10 mouse cellular contexts compared by ENCODE assay signal in genomic region chr2:75491789-75492500, GRCm38 (mm10).
DNase-seq lines count a peak whose midpoint lies in the region; ATAC-seq lines count a peak whose summit lies in the region.
"Had no signal": no experiment of that assay in that cellular context is flagged by ENCODE, and none has a peak within 500 bp of the region (broad histone marks: within the 10 kb centered on the region; RNA-seq: fewer than 3 reads in every experiment).

No protein-coding gene starts in this region.

- H3K4me3 ChIP-seq in heart, embryonic 12.5 days = no peak overlapping the region
- no peak overlapping the region for H3K4me3 ChIP-seq in midbrain, embryonic 14.5 days (replicated peaks; ENCODE audit: low read depth, low read length)
- H3K4me3 ChIP-seq in midbrain, embryonic 11.5 days (ENCODE audit: low read depth, low read length) = no peak overlapping the region
- H3K4me3 ChIP-seq in intestine, embryonic 15.5 days (replicated peaks) = no peak overlapping the region
- H3K4me3 ChIP-seq: megakaryocyte, embryonic 14.5 days had no signal

- H3K27me3 ChIP-seq in heart, embryonic 12.5 days (replicated peaks) = no peaks in the 10 kb centered on the region
- no peaks in the 10 kb centered on the region for H3K27me3 ChIP-seq in midbrain, embryonic 14.5 days (ENCODE audit: control insufficient read depth, insufficient read depth, low read length)
- H3K27me3 ChIP-seq in midbrain, embryonic 11.5 days (ENCODE audit: control insufficient read depth, insufficient read depth, low read length) = no peaks in the 10 kb centered on the region
- no peaks in the 10 kb centered on the region for H3K27me3 ChIP-seq in intestine, embryonic 15.5 days (replicated peaks)
- H3K27me3 ChIP-seq: megakaryocyte, embryonic 14.5 days had no signal

- H3K27ac ChIP-seq in heart, embryonic 12.5 days (ENCODE audit: poor library complexity, severe bottlenecking) = no peak overlapping the region
- no peak overlapping the region for H3K27ac ChIP-seq in midbrain, embryonic 14.5 days (replicated peaks; ENCODE audit: low read depth, low read length)
- H3K27ac ChIP-seq in midbrain, embryonic 11.5 days (ENCODE audit: low read depth, low read length) = no peak overlapping the region
- no peak overlapping the region for H3K27ac ChIP-seq in intestine, embryonic 15.5 days

- intact Hi-C loops in left cerebral cortex, postnatal 14 days (cut with DNase I) = no loop called here
- intact Hi-C loops in heart, postnatal 10 days (cut with DNase I) = no loop called here

- no peaks in the 10 kb centered on the region for H3K36me3 ChIP-seq in heart, embryonic 12.5 days
- no peaks in the 10 kb centered on the region for H3K36me3 ChIP-seq in midbrain, embryonic 14.5 days (ENCODE audit: control insufficient read depth, insufficient read depth, low read length)
- H3K36me3 ChIP-seq in midbrain, embryonic 11.5 days (ENCODE audit: control insufficient read depth, insufficient read depth, low read length) = no peaks in the 10 kb centered on the region
- no peaks in the 10 kb centered on the region for H3K36me3 ChIP-seq in intestine, embryonic 15.5 days

- peak; percentile 64 for DNase-seq in heart, adult 11 months
- DNase-seq in midbrain, embryonic 14.5 days = peak; percentile 52
- no peak for DNase-seq in midbrain, embryonic 11.5 days (ENCODE audit: low spot score, missing footprints)
- peak; percentile 48 for DNase-seq in lung, postnatal 10 days
- DNase-seq in left cerebral cortex, postnatal 14 days (ENCODE audit: low spot score in 2 of 2) = no peak
- DNase-seq in heart, postnatal 10 days = no peak

- 38% methylated on average over 3 of the region's 3 CpGs for WGBS in heart, embryonic 12.5 days
- WGBS in midbrain, embryonic 14.5 days = 47% methylated on average over 3 of the region's 3 CpGs
- WGBS in midbrain, embryonic 11.5 days = 63% methylated on average over 3 of the region's 3 CpGs
- WGBS in intestine, embryonic 15.5 days = 27% methylated on average over 3 of the region's 3 CpGs

- no peak overlapping the region for H3K9ac ChIP-seq in heart, embryonic 12.5 days
- H3K9ac ChIP-seq in midbrain, embryonic 14.5 days (replicated peaks; ENCODE audit: low read length) = no peak overlapping the region
- H3K9ac ChIP-seq in midbrain, embryonic 11.5 days (ENCODE audit: low read length) = no peak overlapping the region
- H3K9ac ChIP-seq in intestine, embryonic 15.5 days = no peak overlapping the region

- no peaks in the 10 kb centered on the region for H3K9me3 ChIP-seq in heart, embryonic 12.5 days (replicated peaks)
- H3K9me3 ChIP-seq in midbrain, embryonic 14.5 days (ENCODE audit: control insufficient read depth, low read length) = no peaks in the 10 kb centered on the region
- H3K9me3 ChIP-seq in midbrain, embryonic 11.5 days (ENCODE audit: control insufficient read depth, low read length) = no peaks in the 10 kb centered on the region
- H3K9me3 ChIP-seq in intestine, embryonic 15.5 days = no peaks in the 10 kb centered on the region

- H3K4me1 ChIP-seq in heart, embryonic 12.5 days (replicated peaks) = peaks cover 5% of the 10 kb centered on the region; the same call in 1 of the 2 replicates
- H3K4me1 ChIP-seq in midbrain, embryonic 14.5 days (ENCODE audit: control insufficient read depth, insufficient read depth, low read length) = no peaks in the 10 kb centered on the region
- H3K4me1 ChIP-seq in midbrain, embryonic 11.5 days (ENCODE audit: control insufficient read depth, insufficient read depth, low read length) = no peaks in the 10 kb centered on the region
- peaks cover 8% of the 10 kb centered on the region; the same call in 1 of the 2 replicates for H3K4me1 ChIP-seq in intestine, embryonic 15.5 days (replicated peaks)
- H3K4me1 ChIP-seq: megakaryocyte, embryonic 14.5 days had no signal

- no peak overlapping the region for H3K4me2 ChIP-seq in heart, embryonic 12.5 days
- H3K4me2 ChIP-seq in midbrain, embryonic 14.5 days (ENCODE audit: low read length) = no peak overlapping the region
- no peak overlapping the region for H3K4me2 ChIP-seq in midbrain, embryonic 11.5 days
- no peak overlapping the region for H3K4me2 ChIP-seq in intestine, embryonic 15.5 days (replicated peaks)

- ATAC-seq in heart, embryonic 12.5 days (ENCODE audit: insufficient number of reproducible peaks, low FRiP score) = no peak
- no peak for ATAC-seq in midbrain, embryonic 14.5 days (ENCODE audit: low FRiP score, low TSS enrichment)
- ATAC-seq in midbrain, embryonic 11.5 days (ENCODE audit: low FRiP score) = no peak
- ATAC-seq in intestine, embryonic 15.5 days = peak; percentile 86
- ATAC-seq: forebrain, embryonic 16.5 days had no signal

Comparison
In these comparisons a context has a peak if more than half of its experiments do, and no peak if none do; other contexts are left out.
1. DNase-seq: peak in heart, adult 11 months (single experiment), midbrain, embryonic 14.5 days (single experiment) and lung, postnatal 10 days (single experiment); none in midbrain, embryonic 11.5 days (single experiment), left cerebral cortex, postnatal 14 days (0 of 2) and heart, postnatal 10 days (0 of 2).